Mouse (Mus musculus) limb, embryonic 10.5 days (tissue): ENCODE data around the gene Sipa1. TPM values are rescaled to one million over a fixed set of nuclear protein-coding genes. Genes with fewer than 3 reads are reported as not detected.
"Not testable (repeated sequence)": the region's sequence is repeated elsewhere in the genome, so short reads cannot be mapped to it uniquely, and the experiment has no call there.

ENCODE experiments used
- DNase-seq: peaks from one replicate; pipeline ENCODE4 v3.0.0-alpha.2; 2017; ENCODE audit warnings: low spot score
- H3K27ac ChIP-seq: fragments of 300-500 bp; sonication (generic); 2 replicates; pipeline ENCODE4 v1.5.1; 2016; ENCODE audit warnings: mild to moderate bottlenecking
- H3K27me3 ChIP-seq: fragments of 300-500 bp; sonication (generic); 2 replicates; pipeline ENCODE4 v1.6.1; 2016; ENCODE audit warnings: low read depth, mild to moderate bottlenecking; ENCODE audit not compliant: poor library complexity, severe bottlenecking
- H3K36me3 ChIP-seq: fragments of 300-500 bp; sonication (generic); 2 replicates; pipeline ENCODE4 v1.6.1; 2016; ENCODE audit warnings: mild to moderate bottlenecking, moderate library complexity
- H3K4me1 ChIP-seq: fragments of 300-500 bp; sonication (generic); 2 replicates; pipeline ENCODE4 v1.6.1; 2016
- H3K4me3 ChIP-seq: fragments of 300-500 bp; sonication (generic); 2 replicates; pipeline ENCODE4 v1.5.1; 2016; ENCODE audit warnings: mild to moderate bottlenecking, moderate library complexity
- H3K9me3 ChIP-seq: fragments of 300-500 bp; sonication (generic); replicated peaks from 2 replicates; pipeline ENCODE4 v1.6.1; 2016; ENCODE audit warnings: mild to moderate bottlenecking
- WGBS: fragments of 180-500 bp; shearing (Covaris S2); methylation state at CpG from one replicate; pipeline ENCODE4 v1.1.7; 2016; 5-methylcytosine and 5-hydroxymethylcytosine counted together
- polyA plus RNA-seq: library from polyadenylated mRNA; unstranded; fragments of >200 nt; fragmentation: Nextera tagmentation; extraction: Ambion mirVana; gene quantifications from 2 replicates; pipeline ENCODE4 v1.2.1, GENCODE M21; 2016

The Sipa1 gene
- polyA plus RNA-seq, 1 experiment from 2014 or later, result 35.9 TPM

GRCm38 (mm10) chr19:5692086-5692912, 28.8 kb upstream of the Sipa1 start:
- H3K27me3 ChIP-seq, result peaks cover 14% of the 10 kb centered on the region
- peak overlapping the region; percentile 82 for H3K4me3 ChIP-seq
- H3K36me3 ChIP-seq, result peaks cover 78% of the 10 kb centered on the region
- peaks cover 72% of the 10 kb centered on the region for H3K4me1 ChIP-seq
- H3K9me3 ChIP-seq, result no peaks in the 10 kb centered on the region
- WGBS, result 85% methylated on average over 10 of the region's 10 CpGs
- DNase-seq, result no peak
- peak overlapping the region; percentile 75 for H3K27ac ChIP-seq

GRCm38 (mm10) chr19:5691601-5692000, 28.1 kb upstream of the Sipa1 start:
- H3K4me3 ChIP-seq, result peak overlapping the region; percentile 82
- WGBS, result 86% methylated on average over 5 of the region's 5 CpGs
- peaks cover 77% of the 10 kb centered on the region for H3K4me1 ChIP-seq
- DNase-seq, result no peak
- H3K27me3 ChIP-seq, result peaks cover 14% of the 10 kb centered on the region
- peak overlapping the region; percentile 75; the same call in 1 of the 2 replicates for H3K27ac ChIP-seq
- peaks cover 77% of the 10 kb centered on the region for H3K36me3 ChIP-seq
- no peaks in the 10 kb centered on the region for H3K9me3 ChIP-seq

DNA sequence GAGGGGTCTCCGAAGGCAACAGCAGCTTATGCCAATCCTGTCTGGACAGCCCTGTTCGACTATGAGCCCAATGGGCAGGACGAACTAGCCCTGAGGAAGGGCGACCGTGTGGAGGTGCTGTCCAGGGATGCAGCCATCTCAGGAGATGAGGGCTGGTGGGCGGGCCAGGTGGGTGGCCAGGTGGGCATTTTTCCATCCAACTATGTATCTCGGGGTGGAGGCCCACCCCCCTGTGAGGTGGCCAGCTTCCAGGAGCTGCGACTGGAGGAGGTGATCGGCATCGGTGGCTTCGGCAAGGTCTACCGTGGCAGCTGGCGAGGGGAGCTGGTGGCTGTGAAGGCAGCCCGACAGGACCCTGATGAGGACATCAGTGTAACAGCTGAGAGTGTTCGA, 26.8 kb upstream of the Sipa1 start:
- Histone ChIP-seq H3K36me3 (peaks cover 77% of the 10 kb centered on the region), H3K4me1 (peaks cover 64% of the 10 kb centered on the region), H3K4me3 (peak overlapping the region; percentile 82), H3K27ac (peak overlapping the region; percentile 91), H3K9me3 (no peaks in the 10 kb centered on the region), H3K27me3 (peaks cover 11% of the 10 kb centered on the region)
- WGBS, result 78% methylated on average over 15 of the region's 15 CpGs
- no peak for DNase-seq

- 12% methylated on average over 42 of the region's 42 CpGs for WGBS
- H3K27me3 ChIP-seq, result peaks cover 5% of the 10 kb centered on the region
- H3K36me3 ChIP-seq, result peaks cover 77% of the 10 kb centered on the region
- H3K27ac ChIP-seq, result peak overlapping the region; percentile 91
- H3K9me3 ChIP-seq, result no peaks in the 10 kb centered on the region
- peak overlapping the region; percentile 82 for H3K4me3 ChIP-seq
- peak; percentile 85 for DNase-seq
- H3K4me1 ChIP-seq, result peaks cover 59% of the 10 kb centered on the region
Measured at GRCm38 (mm10) chr19:5689565-5690342, 26.2 kb upstream of the Sipa1 start.

DNA sequence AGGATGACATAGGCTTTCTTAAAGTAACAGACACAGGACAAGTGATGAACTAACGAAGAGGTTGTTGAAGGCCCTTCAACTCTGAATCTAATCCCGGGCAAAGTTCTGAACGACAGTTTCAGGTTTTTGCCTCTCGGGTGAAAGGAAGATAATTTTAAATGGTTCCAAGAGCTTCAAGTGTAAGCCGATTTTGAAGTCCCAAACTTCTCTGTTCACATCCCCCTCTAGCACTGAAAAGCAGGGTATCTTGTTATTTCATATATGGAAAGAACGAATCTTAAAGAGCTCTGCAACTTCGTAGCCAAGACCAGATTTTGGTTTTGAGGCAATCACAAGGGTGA, 25.6 kb upstream of the Sipa1 start:
- under 1% methylated on average over 7 of the region's 7 CpGs for WGBS
- Histone ChIP-seq H3K27ac (peak overlapping the region; percentile 91), H3K4me1 (peaks cover 59% of the 10 kb centered on the region), H3K9me3 (no peaks in the 10 kb centered on the region), H3K27me3 (no peaks in the 10 kb centered on the region), H3K36me3 (peaks cover 77% of the 10 kb centered on the region), H3K4me3 (peak overlapping the region; percentile 82)
- no peak for DNase-seq

- Histone ChIP-seq H3K4me1 (peaks cover 54% of the 10 kb centered on the region), H3K36me3 (peaks cover 77% of the 10 kb centered on the region), H3K4me3 (peak within 1 kb of the TSS; percentile 82), H3K9me3 (no peaks in the 10 kb centered on the region), H3K27me3 (no peaks in the 10 kb centered on the region), H3K27ac (peak within 1 kb of the TSS; percentile 91)
- WGBS, result under 1% methylated on average over 69 of the region's 69 CpGs
- peak; percentile 96 for DNase-seq
Measured at GRCm38 (mm10) chr19:5688200-5689087, 24.9 kb upstream of the Sipa1 start, which contains the start of the genes Map3k11 and Pcnx3. Gene Map3k11, plus strand, starts transcription at chr19:5688742. Gene Pcnx3, minus strand, starts transcription at chr19:5688908.

DNA sequence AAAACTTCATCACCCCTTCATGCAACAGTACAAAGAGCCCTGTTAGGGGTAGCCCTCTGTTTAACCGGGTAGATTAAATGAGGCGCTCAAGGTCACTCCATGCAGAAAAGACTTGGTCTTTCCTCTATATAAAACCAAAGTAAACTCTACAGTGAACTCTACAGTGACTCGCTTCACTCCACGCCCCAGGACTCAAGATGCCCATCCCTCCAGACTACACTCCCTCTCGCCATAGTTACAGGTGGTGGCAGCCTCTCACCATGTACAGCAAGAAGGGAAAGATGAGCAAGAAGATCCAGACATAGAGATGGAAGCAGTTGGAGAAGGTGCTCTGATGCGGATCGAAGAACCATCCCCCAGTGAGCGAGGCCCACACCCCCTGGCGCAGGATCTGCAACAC, 24.2 kb upstream of the Sipa1 start:
- no peaks in the 10 kb centered on the region for H3K9me3 ChIP-seq
- H3K36me3 ChIP-seq, result peaks cover 77% of the 10 kb centered on the region
- 26% methylated on average over 9 of the region's 9 CpGs for WGBS

GRCm38 (mm10) chr19:5686954-5687353, 23.4 kb upstream of the Sipa1 start:
- H3K4me3 ChIP-seq, result peak overlapping the region; percentile 82
- peaks cover 77% of the 10 kb centered on the region for H3K36me3 ChIP-seq
- DNase-seq, H3K27ac ChIP-seq, H3K9me3 ChIP-seq, H3K27me3 ChIP-seq: not testable (repeated sequence)
- WGBS, result 95% methylated on average over 12 of the region's 12 CpGs
- H3K4me1 ChIP-seq, result peaks cover 39% of the 10 kb centered on the region

More for the DNA sequence above, 24.2 kb upstream of the Sipa1 start:
- Histone ChIP-seq H3K4me1 (peaks cover 47% of the 10 kb centered on the region), H3K27ac (peak overlapping the region; percentile 91), H3K4me3 (peak overlapping the region; percentile 82), H3K27me3 (no peaks in the 10 kb centered on the region)
- DNase-seq, result no peak

DNA sequence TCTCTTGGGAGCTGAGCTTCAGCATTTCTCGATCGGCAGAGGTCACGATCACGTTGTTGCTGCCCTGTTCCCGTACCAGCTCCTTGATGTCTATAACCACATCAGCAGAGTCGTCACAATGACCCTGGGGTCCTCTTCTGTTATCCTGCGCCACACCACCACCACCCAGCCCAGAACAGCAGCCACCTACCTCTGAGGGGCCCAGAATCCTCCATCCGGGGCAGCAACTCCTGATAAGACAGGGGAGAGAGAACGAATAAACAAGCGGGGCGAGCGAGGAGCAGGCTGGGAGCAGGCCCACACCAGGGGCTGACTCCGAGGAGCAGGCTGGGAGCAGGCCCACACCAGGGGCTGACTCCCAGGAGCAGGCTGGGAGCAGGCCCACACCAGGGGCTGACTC, 22.9 kb upstream of the Sipa1 start:
- Histone ChIP-seq H3K27me3 (no peaks in the 10 kb centered on the region), H3K4me3 (no peak overlapping the region), H3K9me3 (no peaks in the 10 kb centered on the region), H3K36me3 (peaks cover 77% of the 10 kb centered on the region), H3K27ac (no peak overlapping the region), H3K4me1 (peaks cover 34% of the 10 kb centered on the region)
- 90% methylated on average over 13 of the region's 13 CpGs for WGBS
- no peak for DNase-seq

DNA sequence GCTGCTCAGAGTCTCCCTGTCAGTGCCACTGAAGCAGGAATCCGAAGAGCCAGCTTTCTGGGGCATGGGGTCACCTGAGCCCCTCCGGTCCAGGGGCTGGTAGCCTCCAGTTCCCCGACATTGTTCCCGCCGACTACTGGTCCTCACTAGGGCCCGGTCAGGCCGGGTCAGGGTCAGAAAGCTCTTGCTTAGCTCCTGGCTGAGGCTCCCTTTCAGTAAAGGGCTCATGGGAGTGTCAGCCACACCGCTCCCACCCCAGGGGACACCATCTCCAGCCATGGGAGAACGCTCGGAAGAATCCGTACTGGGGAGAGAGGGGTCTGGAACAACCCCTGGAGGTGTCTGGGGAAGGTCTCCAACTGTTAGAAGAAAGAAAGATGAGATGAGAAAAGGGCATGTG, 22.4 kb upstream of the Sipa1 start:
- Histone ChIP-seq H3K27ac (no peak overlapping the region), H3K27me3 (no peaks in the 10 kb centered on the region), H3K4me3 (no peak overlapping the region; the same call in 1 of the 2 replicates), H3K9me3 (no peaks in the 10 kb centered on the region), H3K4me1 (peaks cover 28% of the 10 kb centered on the region), H3K36me3 (peaks cover 77% of the 10 kb centered on the region)
- 93% methylated on average over 11 of the region's 11 CpGs for WGBS
- no peak for DNase-seq

DNA sequence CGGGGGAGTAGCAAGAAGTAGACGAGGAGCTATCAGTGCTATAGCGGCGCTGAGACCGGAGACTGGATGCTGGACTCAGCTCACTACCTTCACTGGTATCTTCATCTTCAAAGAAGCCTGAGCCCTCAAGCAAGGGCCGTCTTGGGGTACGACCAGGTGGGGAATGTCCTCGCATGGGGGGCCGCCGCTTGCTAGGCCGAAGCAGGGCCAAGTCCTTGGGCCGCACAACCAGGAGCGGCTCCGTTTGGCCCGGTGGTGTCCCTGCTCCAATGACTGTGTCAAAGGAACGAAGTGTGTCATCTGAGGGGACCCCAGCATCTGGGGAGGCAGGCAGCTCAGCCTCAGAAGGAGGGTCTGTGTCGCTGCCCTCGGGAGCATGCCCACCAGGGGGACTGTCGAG, 21.9 kb upstream of the Sipa1 start:
- DNase-seq, result no peak
- Histone ChIP-seq H3K4me3 (no peak overlapping the region), H3K27ac (no peak overlapping the region), H3K9me3 (no peaks in the 10 kb centered on the region), H3K27me3 (no peaks in the 10 kb centered on the region), H3K36me3 (peaks cover 77% of the 10 kb centered on the region), H3K4me1 (peaks cover 24% of the 10 kb centered on the region)
- WGBS, result 94% methylated on average over 19 of the region's 19 CpGs

DNA sequence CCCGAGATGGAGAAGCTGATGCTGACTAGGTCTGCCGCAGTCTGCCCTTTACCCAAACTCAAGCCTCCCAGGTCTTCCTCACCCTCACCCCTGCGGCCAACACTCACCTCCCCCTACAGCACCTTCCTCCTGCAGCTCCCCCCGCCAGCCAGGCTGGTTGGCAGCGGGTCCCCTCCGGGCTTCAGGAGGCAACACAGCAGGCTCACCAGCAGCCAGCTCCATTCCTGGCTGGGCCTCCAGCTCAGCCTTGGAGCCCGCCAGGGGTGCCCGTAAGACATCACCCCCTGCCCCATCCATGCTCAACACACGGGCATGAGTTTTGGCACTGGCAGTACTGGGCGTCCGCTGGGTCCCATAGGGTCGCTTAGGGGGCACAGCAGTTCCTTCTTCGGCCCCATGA, 21.5 kb upstream of the Sipa1 start:
- peaks cover 77% of the 10 kb centered on the region for H3K36me3 ChIP-seq
- no peak overlapping the region for H3K4me3 ChIP-seq
- no peaks in the 10 kb centered on the region for H3K27me3 ChIP-seq
- no peak for DNase-seq
- H3K9me3 ChIP-seq, result no peaks in the 10 kb centered on the region
- peaks cover 19% of the 10 kb centered on the region for H3K4me1 ChIP-seq
- 94% methylated on average over 13 of the region's 13 CpGs for WGBS
- no peak overlapping the region for H3K27ac ChIP-seq
